Mouse (Mus musculus) ES-Bruce4 (cell line): Measurements from ENCODE around the gene Tecpr2.

ENCODE experiments used
- CTCF ChIP-seq: IDR thresholded peaks from one replicate; pipeline ENCODE4 v1.8.1; 2011; ENCODE audit warnings: low read depth, low read length
- POLR2A ChIP-seq: IDR thresholded peaks from one replicate; pipeline ENCODE4 v1.8.1; 2011; ENCODE audit warnings: low read length; ENCODE audit not compliant: insufficient read depth

- no peak for TF ChIP-seq POLR2A
- TF ChIP-seq CTCF = no peak
Measured at GRCm38 (mm10) chr12:110975385-110975784, 86.3 kb downstream of the Tecpr2 start.
